Mouse (Mus musculus) embryonic facial prominence, embryonic 12.5 days (tissue): ENCODE measurements around the gene Cdc42se1. TPM values are rescaled to one million over a fixed set of nuclear protein-coding genes. Genes with fewer than 3 reads are reported as not detected.

Source experiments
- ATAC-seq: fragments of 200-750 bp; cut with Nextera tagmentation; 2 replicates; pipeline ENCODE4 v1.8.0; 2017; ENCODE audit not compliant: insufficient number of reproducible peaks, insufficient read depth, low FRiP score, low TSS enrichment
- H3K27ac ChIP-seq: fragments of 300-500 bp; sonication (generic); 2 replicates; pipeline ENCODE4 v1.5.1; 2016; ENCODE audit warnings: mild to moderate bottlenecking
- H3K27me3 ChIP-seq: fragments of 300-500 bp; sonication (generic); 2 replicates; pipeline ENCODE4 v1.6.1; 2016; ENCODE audit warnings: mild to moderate bottlenecking, moderate library complexity
- H3K36me3 ChIP-seq: fragments of 300-500 bp; sonication (generic); 2 replicates; pipeline ENCODE4 v1.6.1; 2016; ENCODE audit warnings: mild to moderate bottlenecking
- H3K4me1 ChIP-seq: fragments of 300-500 bp; sonication (generic); 2 replicates; pipeline ENCODE4 v1.6.1; 2016
- H3K4me2 ChIP-seq: fragments of 300-500 bp; sonication (generic); replicated peaks from 2 replicates; pipeline ENCODE4 v1.6.1; 2016; ENCODE audit warnings: mild to moderate bottlenecking, moderate library complexity
- H3K4me3 ChIP-seq: fragments of 300-500 bp; sonication (generic); 2 replicates; pipeline ENCODE4 v1.5.1; 2016; ENCODE audit warnings: mild to moderate bottlenecking
- H3K9ac ChIP-seq: fragments of 300-500 bp; sonication (generic); 2 replicates; pipeline ENCODE4 v1.6.1; 2016; ENCODE audit warnings: mild to moderate bottlenecking, moderate library complexity
- H3K9me3 ChIP-seq: fragments of 300-500 bp; sonication (generic); 2 replicates; pipeline ENCODE4 v1.6.1; 2016; ENCODE audit warnings: mild to moderate bottlenecking, moderate library complexity
- WGBS: fragments of 180-500 bp; shearing (Covaris S2); methylation state at CpG from one replicate; pipeline ENCODE4 v1.1.7; 2016; 5-methylcytosine and 5-hydroxymethylcytosine counted together
- polyA plus RNA-seq: library from polyadenylated mRNA; unstranded; fragments of >200 nt; fragmentation: Nextera tagmentation; extraction: Ambion mirVana; gene quantifications from 2 replicates; pipeline ENCODE4 v1.2.1, GENCODE M21; 2016

Cdc42se1 gene
- polyA plus RNA-seq, 1 experiment from 2014 or later = 82.3 TPM

GRCm38 (mm10) chr3:95228894-95229780 lies 605 bp downstream of the Cdc42se1 start:
- Histone ChIP-seq H3K27ac (peak overlapping the region; percentile 95), H3K9ac (peak overlapping the region; percentile 92), H3K4me2 (peak overlapping the region; percentile 79), H3K4me1 (peaks cover 33% of the 10 kb centered on the region), H3K36me3 (peaks cover 35% of the 10 kb centered on the region), H3K4me3 (peak overlapping the region; percentile 80), H3K27me3 (no peaks in the 10 kb centered on the region), H3K9me3 (no peaks in the 10 kb centered on the region)
- peak; percentile 2; the same call in 1 of the 2 replicates for ATAC-seq
- under 1% methylated on average over 43 of the region's 43 CpGs for WGBS

DNA sequence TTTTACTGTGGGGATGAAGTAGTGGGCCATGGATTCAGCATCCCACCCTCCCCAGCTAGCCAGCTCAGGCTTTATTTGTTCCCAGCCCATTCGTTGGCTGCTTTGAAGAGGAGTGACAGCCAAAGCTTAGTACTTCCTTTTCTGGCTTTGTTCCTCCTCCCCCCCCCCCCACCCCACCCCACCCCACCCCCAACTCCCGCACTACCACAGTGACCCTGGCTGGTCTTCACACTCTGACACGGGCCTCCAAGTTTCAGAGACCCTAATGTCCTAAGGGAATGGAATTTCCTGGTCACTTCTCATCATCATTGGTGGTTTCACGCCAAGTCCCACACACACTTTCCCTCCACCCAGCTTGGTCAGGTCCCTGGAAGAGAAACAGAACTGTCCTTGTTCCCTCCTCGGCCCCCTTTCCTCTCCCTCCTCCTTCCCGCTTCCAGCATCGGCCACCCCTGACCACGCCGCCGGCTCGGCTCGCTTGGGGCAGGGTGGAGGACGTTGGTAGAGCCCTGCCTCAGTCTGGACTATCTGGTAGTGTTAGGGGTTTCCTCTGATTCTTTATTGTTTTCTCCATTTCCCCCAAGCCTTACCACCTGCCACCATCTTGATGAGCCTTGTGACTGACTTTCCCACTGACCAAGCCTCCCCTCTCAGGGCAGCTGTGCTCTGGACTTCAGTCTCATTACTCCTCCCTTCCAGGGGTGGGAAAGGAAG lies 1.4 kb downstream of the Cdc42se1 start:
- Histone ChIP-seq H3K36me3 (peaks cover 41% of the 10 kb centered on the region), H3K4me1 (peaks cover 33% of the 10 kb centered on the region), H3K9ac (peak overlapping the region; percentile 92), H3K4me3 (peak overlapping the region; percentile 80), H3K9me3 (no peaks in the 10 kb centered on the region), H3K27ac (peak overlapping the region; percentile 95), H3K4me2 (peak overlapping the region; percentile 79), H3K27me3 (no peaks in the 10 kb centered on the region)
- WGBS = 2% methylated on average over 13 of the region's 13 CpGs
- peak; percentile 39; the same call in 1 of the 2 replicates for ATAC-seq

GRCm38 (mm10) chr3:95230495-95231297 lies 2.2 kb downstream of the Cdc42se1 start:
- Histone ChIP-seq H3K36me3 (peaks cover 42% of the 10 kb centered on the region), H3K4me1 (peaks cover 39% of the 10 kb centered on the region), H3K9ac (peak overlapping the region; percentile 92), H3K4me3 (peak overlapping the region; percentile 80), H3K27ac (peak overlapping the region; percentile 95), H3K27me3 (no peaks in the 10 kb centered on the region), H3K4me2 (peak overlapping the region; percentile 79), H3K9me3 (no peaks in the 10 kb centered on the region)
- 39% methylated on average over 8 of the region's 8 CpGs for WGBS
- no peak for ATAC-seq

DNA sequence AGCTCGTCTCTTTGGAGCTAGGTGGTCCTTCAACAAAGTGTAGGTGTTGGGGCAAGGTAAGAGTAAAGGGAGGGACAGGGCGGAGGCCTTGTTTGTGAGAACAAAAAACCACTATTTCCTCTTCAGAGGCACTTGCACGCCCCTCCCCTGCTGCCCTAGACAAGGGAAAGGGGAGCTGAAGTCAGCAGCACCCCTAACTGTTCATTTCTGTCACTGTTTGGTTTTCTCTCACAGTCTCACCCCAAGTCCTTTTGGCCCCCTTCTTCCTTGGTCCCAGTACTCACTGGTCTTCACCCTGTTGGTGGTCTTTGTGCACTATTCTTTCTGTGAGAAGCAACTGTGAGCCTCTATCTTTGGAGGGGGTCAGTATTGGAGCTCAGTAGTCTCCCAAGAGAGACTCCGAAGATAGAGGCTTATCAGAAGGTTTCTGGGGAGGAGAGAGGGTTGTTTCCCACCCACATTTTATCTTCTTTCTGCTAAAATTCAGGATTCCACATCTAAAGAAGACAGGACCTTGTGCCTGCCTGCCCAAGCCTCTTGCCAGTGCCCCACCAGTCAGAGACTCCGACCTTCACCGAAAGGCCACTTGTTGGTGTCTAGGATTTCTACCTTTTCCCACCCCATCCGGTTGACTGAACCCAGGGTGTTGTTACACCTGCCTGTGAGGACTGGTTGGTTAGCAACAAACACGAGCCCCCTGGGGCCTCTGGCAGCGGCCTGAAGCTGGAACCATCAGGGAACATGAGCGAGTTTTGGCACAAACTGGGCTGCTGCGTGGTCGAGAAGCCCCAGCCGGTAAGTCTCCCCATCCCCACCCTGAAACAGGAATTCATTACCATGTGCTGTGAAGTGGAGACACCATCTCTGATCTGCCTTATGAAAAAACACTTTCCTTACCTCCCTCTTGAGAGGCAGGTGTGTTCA lies 3.0 kb downstream of the Cdc42se1 start, which contains the start of gene Mllt11:
Mllt11 (minus strand) TSS at position 874 of the 924 bp plus-strand sequence.
- 83% methylated on average over 13 of the region's 13 CpGs for WGBS
- H3K4me2 ChIP-seq = peak within 1 kb of the TSS; percentile 79
- H3K9me3 ChIP-seq = no peaks in the 10 kb centered on the region
- H3K4me1 ChIP-seq = peaks cover 36% of the 10 kb centered on the region
- peak within 1 kb of the TSS; percentile 92 for H3K9ac ChIP-seq
- peak within 1 kb of the TSS; percentile 95 for H3K27ac ChIP-seq
- peaks cover 48% of the 10 kb centered on the region for H3K36me3 ChIP-seq
- no peaks in the 10 kb centered on the region for H3K27me3 ChIP-seq
- peak within 1 kb of the TSS; percentile 80; the same call in 1 of the 2 replicates for H3K4me3 ChIP-seq
- no peak for ATAC-seq

GRCm38 (mm10) chr3:95232771-95233170 lies 4.2 kb downstream of the Cdc42se1 start:
- WGBS = 91% methylated on average over 7 of the region's 7 CpGs
- no peak overlapping the region for H3K4me3 ChIP-seq
- H3K27ac ChIP-seq = no peak overlapping the region
- no peaks in the 10 kb centered on the region for H3K27me3 ChIP-seq
- peaks cover 29% of the 10 kb centered on the region for H3K4me1 ChIP-seq
- peaks cover 56% of the 10 kb centered on the region for H3K36me3 ChIP-seq
- no peaks in the 10 kb centered on the region for H3K9me3 ChIP-seq
- H3K4me2 ChIP-seq = no peak overlapping the region
- ATAC-seq = no peak
- H3K9ac ChIP-seq = no peak overlapping the region

DNA sequence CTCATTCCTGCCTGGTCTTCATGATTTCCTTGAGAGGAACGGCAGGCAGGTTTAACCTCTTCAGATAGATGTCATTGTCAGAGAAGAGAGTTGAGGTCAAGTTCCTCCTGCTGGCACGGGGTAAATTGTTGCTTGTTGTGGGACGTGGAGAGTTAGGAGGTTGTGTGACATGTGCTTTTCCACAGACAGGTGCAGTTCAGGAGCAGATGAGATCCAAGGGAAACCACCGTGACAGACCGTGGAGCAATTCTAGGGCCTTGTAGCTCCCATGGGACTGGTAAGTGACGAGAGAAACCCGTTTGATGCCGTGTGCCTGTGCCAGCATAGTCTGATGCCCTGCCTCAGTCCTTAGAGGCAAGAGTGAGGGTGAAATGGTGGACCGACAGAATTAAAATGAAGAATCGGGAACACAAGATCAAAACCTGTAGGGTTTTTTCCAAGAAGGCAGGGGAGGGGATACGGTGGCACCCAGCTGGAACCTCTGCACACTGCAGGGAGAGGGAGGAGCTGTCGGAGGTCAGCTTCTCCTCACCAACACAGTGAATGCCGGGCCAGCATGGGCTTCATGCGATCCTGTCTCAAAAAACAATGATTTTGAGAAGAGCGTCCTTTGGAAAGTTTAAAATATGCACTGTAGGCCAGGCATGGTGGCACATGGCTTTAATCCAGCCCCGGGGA lies 4.9 kb downstream of the Cdc42se1 start:
- Histone ChIP-seq H3K9ac (no peak overlapping the region), H3K4me3 (no peak overlapping the region), H3K27ac (no peak overlapping the region), H3K27me3 (no peaks in the 10 kb centered on the region), H3K4me1 (peaks cover 29% of the 10 kb centered on the region), H3K4me2 (no peak overlapping the region), H3K36me3 (peaks cover 62% of the 10 kb centered on the region), H3K9me3 (no peaks in the 10 kb centered on the region)
- ATAC-seq = no peak
- 88% methylated on average over 16 of the region's 16 CpGs for WGBS

DNA sequence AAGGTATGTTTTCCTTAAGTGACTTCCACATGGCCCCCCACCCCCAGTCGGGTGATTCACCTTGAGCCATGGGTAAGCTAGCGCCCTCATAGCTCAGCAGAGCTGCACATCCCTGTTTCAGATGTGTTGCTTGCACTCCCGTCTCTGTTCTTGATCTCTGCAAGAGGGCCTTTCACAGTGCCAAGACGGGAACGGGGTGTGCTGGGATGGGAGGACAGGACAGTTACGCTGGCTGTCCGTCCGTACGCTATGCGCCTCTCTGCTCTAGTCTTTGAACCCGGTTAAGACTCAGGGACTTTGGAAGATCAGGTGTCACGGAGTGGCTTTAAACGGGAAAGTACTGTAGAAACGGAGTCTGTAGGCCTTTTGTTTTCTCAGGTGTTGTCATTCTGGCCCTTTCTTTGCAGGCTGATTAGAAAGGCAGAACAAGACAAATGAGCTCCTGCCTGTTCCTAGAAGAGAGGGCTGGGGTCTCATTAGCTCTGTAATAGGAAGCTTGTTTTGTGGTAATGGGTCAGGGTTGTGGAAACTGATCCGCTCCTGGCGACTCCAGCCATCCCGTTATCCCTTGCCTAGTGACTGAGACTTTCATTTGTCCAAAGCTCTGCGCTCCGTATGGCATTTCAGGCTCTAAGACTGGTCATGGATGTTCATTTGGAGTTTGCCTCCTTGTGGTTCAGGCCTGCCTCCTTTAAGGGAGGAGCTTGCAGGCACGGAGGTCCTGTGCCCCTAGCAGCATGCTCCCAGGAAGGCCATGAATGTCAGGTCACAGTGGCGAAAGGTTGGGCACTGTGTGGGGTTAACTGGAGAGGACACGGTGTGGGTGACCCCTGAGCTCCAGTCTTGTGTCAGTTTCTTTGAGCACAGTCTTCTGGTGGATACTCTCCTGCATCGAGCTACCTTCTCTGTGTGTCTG lies 7.1 kb downstream of the Cdc42se1 start:
- peaks cover 66% of the 10 kb centered on the region for H3K36me3 ChIP-seq
- H3K9me3 ChIP-seq = no peaks in the 10 kb centered on the region
- peak overlapping the region; percentile 41; the same call in 1 of the 2 replicates for H3K27ac ChIP-seq
- peaks cover 18% of the 10 kb centered on the region for H3K4me1 ChIP-seq
- WGBS = 59% methylated on average over 23 of the region's 23 CpGs
- no peaks in the 10 kb centered on the region for H3K27me3 ChIP-seq
- no peak for ATAC-seq
- H3K4me3 ChIP-seq = no peak overlapping the region
- H3K9ac ChIP-seq = no peak overlapping the region
- no peak overlapping the region for H3K4me2 ChIP-seq

- H3K4me2 ChIP-seq = no peak overlapping the region
- no peak overlapping the region for H3K27ac ChIP-seq
- peaks cover 56% of the 10 kb centered on the region for H3K36me3 ChIP-seq
- peaks cover 5% of the 10 kb centered on the region; the same call in 1 of the 2 replicates for H3K4me1 ChIP-seq
- H3K9me3 ChIP-seq = no peaks in the 10 kb centered on the region
- ATAC-seq = no peak
- WGBS = 87% methylated on average over 8 of the region's 8 CpGs
- H3K27me3 ChIP-seq = no peaks in the 10 kb centered on the region
- H3K4me3 ChIP-seq = no peak overlapping the region
- H3K9ac ChIP-seq = no peak overlapping the region
Measured at GRCm38 (mm10) chr3:95237541-95238099, 9.1 kb downstream of the Cdc42se1 start.

DNA sequence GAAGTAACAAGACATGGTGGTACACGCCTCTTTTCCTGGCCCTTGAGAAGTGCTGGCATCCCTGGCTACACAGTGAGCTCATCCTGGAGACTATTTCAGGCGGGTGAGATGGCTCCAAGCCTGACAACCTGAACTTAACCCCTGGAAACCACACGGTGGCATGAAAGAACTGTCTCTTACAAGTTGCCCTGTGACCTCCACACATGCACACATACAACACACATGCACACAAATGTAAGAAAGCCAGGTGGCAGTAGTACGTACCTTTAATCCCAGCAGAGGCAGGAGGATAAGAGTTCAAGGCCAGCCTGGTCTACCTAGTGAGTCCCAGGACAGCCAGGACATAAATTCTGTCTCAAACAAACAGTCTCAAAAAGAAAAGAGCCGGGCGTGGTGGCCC lies 10.5 kb downstream of the Cdc42se1 start:
- Histone ChIP-seq H3K9me3 (no peaks in the 10 kb centered on the region), H3K36me3 (peaks cover 42% of the 10 kb centered on the region), H3K27ac (no peak overlapping the region), H3K4me3 (no peak overlapping the region), H3K9ac (no peak overlapping the region), H3K4me2 (no peak overlapping the region), H3K4me1 (peaks cover 5% of the 10 kb centered on the region; the same call in 1 of the 2 replicates), H3K27me3 (no peaks in the 10 kb centered on the region)
- WGBS = 88% methylated on average over 6 of the region's 6 CpGs
- no peak for ATAC-seq
